Mouse (Mus musculus): ENCODE data around the gene Morc2a.
"Not testable (repeated sequence)": the region's sequence is repeated elsewhere in the genome, so short reads cannot be mapped to it uniquely, and the experiment has no call there.

Gene Morc2a

DNA sequence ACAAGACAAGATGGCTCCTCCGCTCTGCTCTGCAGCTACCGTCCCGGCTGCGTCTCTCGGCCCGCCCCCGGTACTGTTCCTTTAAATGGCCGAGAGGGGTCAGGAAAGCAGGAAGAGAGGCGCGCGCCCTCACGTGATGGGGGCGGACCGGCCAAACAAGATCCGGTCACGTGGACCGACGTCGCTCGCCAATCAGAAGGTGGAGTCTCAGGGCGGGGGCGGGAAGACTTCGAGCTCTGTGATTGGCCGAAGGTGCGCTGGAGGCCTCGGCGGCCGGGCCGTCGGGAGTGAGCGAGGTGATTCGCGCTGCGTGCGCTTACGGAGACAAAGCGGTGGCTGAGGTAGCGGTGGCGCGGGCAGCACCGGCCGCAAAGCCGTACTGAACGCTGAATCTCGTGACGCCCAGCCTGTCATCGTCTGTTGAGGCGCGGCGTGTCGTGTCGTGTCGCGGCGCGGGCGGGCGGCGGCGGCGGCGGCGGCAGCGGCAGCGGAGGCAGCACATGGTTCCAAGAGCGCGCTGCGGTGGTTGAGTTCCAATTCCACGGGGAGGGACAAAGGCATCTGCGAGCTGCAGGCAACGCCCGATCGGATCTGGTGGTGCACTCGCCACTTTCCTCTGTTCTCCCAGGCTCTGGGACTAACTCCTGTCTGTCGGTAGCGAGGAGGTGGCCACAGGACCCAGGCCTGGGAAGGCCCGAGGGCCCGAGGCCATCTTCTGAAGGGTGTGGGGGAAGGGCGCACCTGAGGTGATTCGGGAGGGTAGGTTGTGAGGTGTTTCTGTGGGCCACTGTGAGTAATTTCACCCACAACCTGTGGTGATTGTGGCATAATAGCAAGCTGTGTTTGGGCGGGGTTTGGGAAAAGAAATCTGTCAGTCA lies at the start of gene Morc2a:
Gene Morc2a, plus strand, starts transcription at position 228 of the 878 bp plus-strand sequence.
- peak; percentile 97 for DNase-seq (ENCODE audit: low read depth, low spot score)

DNA sequence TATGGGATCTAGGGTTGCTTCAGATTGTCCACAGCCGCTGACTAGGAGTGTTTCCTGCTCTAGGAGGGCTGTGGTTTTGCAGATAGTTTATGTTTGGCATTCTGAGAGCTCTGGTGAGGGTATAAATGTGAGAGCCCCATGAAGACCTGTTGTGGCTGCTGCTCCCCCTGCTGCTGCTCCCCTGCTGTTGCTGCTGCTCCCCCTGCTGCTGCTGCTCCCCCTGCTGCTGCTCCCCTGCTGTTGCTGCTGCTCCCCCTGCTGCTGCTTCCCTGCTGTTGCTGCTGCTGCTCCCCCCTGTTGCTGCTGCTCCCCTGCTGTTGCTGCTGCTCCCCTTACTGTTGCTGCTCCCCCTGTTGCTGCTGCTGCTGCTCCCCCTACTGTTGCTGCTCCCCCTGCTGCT lies 47.0 kb upstream of the Morc2a start:
- DNase-seq (ENCODE audit: low read depth, low spot score): not testable (repeated sequence)

DNA sequence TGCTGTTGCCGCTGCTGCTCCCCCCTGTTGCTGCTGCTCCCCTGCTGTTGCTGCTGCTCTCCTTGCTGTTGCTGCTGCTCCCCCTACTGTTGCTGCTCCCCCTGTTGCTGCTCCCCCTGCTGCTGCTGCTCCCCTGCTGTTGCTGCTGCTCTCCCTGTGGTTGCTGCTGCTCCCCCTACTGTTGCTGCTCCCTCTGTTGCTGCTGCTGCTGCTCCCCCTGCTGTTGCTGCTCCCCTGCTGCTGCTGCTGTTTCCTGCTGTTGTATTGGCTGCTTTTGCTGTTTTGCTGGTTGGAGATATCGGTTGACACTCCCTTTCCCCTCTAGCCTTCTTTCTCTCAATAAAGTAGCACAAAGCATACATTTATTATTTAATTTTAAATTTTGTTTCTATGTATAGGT lies 46.3 kb upstream of the Morc2a start:
- DNase-seq (ENCODE audit: low read depth, low spot score): not testable (repeated sequence)

DNA sequence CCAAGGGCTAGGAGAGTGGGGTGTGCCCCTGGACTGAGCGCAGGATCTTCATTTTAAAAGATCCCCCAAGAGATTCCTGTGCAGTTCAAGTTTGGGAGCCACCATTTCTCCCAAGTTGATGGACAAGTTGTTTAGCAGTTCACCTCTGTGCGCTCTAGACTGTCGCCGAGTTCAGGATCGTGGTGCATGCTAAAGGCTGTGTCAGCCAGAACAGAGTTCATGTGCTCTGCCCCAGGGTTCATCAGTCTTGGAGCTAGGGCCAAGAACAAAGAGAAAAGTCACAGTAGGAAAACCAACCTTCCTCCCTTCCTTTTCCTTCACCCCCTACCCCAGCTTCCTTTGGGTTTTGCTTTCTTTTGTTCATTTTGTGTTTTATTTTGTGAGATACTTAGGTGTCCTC lies 42.5 kb upstream of the Morc2a start:
- DNase-seq (ENCODE audit: low read depth, low spot score): no peak

DNA sequence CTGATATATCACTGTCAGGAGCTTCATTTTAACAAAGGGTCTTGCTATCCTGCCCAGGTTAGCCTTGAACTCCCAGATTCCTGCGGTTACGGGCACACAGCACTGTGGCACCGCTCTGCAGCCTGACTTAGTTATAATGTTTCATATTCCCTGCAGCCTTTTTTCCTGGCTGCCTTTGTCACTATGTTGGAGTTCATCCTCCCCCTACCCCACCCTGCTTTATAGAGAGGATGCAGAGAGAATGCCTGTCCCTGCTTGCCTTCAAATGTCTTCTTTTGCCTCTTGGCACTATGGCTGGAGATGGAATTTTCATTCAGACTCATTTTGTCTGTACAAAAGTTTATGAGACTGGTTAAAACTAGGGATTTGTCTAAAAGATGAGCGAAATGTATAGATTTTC lies 33.4 kb upstream of the Morc2a start:
- no peak for DNase-seq (ENCODE audit: low read depth, low spot score)

DNA sequence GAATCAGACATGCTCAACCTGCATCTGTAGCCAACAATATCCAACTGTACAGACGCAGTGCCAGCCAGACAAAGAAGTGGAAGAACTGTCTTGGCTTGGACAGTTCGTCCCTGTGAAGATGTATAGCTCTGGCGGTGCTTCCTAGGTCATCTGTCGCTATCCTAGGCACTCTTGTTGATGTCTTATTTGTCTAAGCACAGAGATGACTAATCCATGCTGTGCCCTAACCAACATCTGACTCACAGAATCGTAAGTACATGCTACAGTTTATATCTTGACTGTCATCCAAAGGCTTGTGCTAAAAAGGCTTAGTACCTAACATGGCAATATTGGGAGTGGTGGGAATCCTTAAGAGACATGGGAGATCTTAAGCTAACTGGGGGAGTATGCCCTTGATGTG lies 26.2 kb upstream of the Morc2a start:
- DNase-seq (ENCODE audit: low read depth, low spot score): no peak

DNA sequence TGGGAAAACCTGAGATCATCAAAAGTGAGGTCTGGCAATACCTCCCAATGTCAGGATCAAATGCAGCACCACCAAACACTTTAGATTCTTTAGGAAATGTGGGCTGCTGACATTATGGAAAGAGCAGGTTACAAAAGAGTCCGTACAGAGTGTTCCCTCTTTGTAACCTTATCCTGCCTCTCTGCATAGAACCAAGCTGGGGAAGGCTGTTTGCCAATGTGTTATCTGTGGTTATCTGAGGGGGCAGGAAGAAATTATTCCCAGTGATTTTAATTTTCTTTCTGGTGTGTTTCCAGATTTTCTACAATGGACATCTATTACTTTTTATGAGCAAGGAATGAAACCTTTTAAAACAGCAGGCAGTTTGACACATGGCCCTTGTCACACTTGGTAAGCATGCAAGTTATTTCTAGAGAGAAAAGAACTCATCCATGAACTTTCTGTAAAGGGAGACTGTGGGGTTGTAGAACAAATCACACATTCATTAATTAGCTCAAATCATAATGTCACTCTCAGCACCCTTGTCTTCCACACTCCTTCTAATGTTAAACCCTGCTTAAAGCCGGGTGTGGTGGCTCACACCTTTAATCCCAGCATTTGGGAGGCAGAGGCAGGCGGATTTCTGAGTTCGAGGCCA lies 24.5 kb upstream of the Morc2a start:
- DNase-seq (ENCODE audit: low read depth, low spot score): no peak

DNA sequence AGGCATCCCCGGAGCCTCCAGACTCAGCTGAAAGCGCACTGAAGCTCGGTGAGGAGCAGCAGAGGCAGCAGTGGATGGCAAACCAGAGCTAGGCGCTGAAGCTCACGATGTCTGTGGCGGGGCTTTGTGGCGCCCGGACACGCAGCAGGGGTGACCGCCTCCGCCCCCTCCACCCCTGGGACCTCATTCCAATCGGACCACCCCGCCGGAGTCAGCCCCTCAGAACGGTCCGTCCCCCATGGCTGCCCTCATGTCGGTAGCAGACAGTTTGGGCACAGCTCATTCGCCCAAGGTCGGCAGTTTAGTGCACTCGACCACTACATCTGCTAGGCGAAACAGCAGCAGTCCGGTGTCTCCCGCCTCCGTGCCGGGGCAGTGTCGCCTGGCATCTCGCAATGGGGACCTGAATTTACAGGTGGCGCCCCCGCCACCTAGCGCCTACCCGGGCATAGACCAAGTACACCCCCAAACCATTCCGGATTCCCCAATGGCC lies 19.9 kb upstream of the Morc2a start:
- no peak for DNase-seq (ENCODE audit: low read depth, low spot score)

DNA sequence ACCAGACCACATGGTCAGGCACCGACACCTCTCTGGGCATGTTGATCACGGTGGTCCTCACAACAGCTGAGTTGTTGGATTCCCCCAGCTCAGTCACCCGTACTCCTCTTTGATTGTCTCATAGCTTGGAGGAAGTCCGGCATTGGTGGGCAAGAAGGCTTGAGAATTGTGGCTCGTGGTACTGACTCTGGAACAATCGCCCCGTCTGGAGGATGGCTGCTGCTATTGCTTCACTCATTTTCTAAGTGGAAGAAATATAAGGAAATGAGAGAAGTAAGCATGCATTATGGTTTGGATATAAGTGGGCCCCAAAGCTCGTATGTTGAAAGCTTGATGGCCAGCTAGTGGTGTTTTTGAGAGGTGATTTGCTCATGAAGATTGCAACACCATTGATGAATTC lies 15.7 kb upstream of the Morc2a start:
- DNase-seq (ENCODE audit: low read depth, low spot score): not testable (repeated sequence)

DNA sequence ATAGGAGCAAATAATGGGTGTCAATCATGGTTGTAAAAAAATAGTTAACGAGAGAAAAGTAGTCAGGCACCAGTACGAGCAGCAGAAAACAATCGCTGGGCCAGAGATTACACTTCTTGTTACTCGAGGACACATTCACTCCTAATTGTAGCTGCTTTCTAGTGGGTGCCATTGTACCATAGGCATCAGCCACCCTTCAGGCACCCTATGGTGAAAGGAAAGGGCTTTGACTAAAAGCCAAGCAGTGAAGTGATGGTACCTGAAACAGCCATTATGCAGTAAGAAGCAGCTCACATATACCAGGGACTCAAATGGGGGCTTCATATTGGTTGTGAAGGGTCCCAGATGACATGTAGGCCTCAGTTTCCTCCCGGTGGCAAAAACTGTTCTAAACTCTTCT lies 1.3 kb upstream of the Morc2a start:
- DNase-seq (ENCODE audit: low read depth, low spot score): no peak

DNA sequence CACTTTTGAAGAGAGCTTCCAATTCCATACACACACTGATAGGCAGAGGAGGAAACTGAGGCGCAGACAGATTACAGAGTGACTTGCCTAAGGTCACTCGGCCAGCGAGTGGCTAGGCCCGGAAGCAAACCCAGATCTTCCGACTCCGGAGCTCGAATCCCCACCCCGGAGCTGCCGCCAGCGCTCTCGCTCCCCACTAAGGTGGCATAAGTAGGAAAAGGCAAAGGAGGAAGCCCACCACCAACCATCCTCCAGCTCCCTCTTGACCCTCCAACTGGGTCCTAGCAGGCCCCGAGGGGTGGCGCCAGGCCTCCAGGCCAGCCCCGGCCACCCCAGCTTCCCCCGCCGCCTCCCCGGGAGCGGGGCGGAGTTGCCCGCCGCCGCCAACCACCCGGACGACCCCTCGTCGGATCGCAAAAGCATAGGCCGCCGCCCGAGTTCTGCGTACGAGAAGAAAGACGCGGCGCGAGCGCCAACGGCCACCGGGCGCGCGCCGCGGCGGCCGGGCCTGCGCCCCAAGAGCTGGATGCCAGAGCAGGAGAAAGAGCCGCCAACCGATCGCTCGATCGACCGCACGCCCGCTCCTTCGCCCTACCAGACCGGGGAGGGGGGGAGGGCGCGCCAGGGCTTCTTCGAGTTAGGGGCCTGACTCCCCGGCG lies 557 bp upstream of the Morc2a start:
- DNase-seq (ENCODE audit: low read depth, low spot score): peak; percentile 7

DNA sequence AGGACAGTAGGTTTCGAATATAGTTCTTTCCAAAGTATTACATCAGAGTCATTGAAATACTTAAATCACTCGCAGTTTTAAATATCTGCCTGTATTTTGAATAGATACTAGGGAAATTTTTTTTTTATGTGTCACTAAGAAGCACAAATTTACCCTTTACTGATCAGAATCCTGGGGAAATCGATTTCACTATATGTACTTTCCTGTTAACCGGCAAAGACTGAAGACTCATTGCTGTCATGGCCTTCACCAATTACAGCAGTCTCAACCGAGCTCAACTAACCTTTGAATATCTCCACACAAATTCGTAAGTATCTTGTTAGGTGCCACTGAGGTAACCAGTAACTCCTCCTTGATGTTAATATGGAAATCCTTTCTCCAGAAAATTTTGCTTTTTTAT lies 1.1 kb downstream of the Morc2a start:
- DNase-seq (ENCODE audit: low read depth, low spot score): no peak

DNA sequence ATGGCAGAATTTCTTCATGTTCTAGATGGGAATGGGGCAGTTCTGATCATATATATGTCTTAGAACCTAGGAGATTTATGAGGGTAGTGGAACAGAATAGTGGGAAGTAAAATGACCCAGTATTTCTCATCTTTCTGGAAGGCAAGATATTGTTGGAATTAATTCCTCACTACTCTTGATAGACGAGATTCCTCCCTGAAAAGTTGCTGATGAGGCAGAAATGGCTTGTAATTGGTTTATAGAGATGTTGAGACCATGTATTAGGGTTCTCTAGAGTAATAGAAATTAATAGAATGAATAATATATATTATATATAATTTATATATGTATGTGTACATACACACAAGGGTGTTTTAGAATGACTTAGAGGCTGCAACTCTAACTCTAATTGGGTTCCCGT lies 13.0 kb downstream of the Morc2a start:
- DNase-seq (ENCODE audit: low read depth, low spot score): no peak

DNA sequence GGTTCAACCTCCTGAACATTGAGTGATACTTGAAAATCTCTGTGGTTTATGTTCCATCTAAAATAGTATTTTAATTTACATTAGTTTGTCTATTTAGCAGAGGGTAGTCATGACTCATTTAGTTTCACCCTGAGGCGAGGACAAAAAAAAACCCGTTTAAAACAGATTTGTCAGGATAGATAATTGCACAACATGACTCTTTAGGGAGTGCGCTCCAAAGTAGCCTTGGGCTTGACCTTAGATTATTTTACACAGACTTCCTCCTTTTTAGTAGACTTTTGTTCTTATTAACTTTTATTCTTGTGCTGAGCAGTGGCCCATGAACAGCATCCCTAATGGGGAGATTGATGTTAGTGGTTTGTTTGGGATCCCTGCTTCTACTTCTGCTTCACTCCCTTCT lies 18.5 kb downstream of the Morc2a start:
- DNase-seq (ENCODE audit: low read depth, low spot score): no peak

DNA sequence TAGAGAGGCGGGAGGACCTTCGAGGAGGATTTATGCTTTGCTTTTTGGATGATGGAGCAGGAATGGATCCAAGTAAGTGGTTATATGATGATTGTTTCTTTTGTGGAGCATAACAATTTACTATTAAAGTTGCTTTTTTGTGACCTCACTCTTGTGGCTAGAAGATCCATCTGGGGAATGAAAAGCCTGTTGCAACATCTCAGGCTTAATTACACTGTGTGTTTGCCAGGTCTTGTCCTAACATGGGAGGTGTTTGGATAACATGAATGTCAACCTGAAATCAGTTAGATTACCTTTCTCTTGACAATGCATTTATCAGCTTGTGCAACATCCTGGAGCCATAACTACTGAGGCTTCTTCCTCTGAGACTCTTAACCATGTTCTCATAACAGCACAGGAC lies 19.8 kb downstream of the Morc2a start:
- DNase-seq (ENCODE audit: low read depth, low spot score): no peak

DNA sequence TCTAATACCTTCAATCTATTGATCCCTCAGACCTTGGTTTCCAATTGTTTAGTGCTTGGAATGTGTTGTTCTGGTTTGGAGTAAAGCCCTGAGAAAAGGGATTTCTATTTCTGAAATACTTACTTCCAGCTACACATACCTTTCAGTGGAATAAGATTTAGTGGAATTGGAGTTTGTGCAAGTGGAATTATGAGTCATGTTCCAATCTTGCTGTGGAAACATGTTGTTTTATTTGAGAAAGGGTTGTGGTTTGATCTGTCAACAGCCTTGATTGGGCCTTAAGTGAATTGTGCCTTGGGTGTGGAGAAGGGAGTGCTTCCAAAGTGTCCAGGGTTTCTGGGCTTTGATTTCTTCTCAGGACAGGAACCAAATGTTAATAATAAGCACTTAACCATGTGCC lies 20.9 kb downstream of the Morc2a start:
- no peak for DNase-seq (ENCODE audit: low read depth, low spot score)

DNA sequence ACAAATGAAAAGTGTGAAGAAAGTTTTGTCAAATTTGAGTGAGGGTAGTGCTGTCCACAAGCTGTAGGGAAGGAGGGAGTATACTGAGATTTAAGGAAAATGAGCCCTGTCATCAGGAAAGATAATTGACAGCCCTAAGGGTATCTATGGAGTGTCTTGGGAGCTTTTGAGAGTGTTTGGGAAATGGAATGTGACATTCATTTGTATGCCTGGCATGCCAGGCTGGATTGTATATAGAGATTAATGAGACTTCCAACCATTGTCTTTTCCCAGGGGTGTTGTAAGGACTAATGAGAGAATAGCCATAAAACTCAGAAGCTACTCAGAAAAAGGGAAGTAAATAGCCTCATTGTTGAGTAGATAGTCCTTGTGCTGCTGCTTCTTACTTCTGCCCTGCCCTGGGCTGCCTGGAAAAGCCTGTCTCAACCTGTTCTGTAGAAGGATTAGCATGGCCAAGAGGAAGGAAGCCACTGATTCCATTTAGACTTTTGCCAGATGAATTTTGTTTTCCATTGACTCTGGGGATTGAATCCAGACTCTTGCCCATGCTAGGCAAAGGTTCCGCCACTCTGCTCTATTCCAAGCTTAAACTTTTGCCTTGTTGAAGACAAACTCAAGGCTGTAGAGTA lies 22.1 kb downstream of the Morc2a start:
- no peak for DNase-seq (ENCODE audit: low read depth, low spot score)

DNA sequence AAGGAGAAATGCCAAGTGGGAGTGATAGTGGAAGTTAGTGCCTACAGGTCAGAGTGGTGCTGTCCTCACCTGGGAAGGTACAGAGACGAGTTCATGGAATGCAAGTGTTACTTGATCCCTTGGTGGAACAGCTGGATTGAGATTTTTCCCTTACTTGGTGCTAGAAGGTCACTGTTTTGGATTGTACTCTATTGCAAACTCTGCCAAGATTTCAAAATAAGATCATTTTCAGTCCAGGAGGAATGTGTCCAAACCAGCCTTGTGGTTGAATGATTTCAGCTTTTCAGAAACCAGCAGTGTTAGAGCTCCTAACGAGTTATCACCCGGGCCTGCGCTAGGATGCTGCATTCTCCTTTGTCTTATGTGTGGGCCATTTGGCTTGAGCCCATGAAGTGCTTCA lies 25.6 kb downstream of the Morc2a start:
- DNase-seq (ENCODE audit: low read depth, low spot score): no peak

DNA sequence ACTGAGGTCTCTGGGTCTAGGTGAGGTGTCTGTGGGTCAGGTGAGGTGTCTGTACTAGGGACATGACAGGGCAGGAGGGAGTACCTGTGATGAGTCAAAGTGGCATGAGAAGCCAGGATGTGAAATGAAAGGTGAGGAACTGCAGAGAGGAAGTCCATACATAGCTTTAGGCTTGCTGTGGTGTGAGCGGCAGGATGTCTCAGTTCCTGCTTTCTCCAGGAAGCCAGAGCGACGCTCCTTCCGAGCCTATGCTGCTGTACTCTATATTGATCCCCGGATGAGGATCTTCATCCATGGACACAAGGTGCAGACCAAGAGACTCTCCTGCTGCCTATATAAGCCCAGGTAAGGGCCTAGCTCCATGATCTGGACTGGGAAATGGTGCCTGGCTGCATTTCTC lies 27.4 kb downstream of the Morc2a start:
- DNase-seq (ENCODE audit: low read depth, low spot score): no peak

DNA sequence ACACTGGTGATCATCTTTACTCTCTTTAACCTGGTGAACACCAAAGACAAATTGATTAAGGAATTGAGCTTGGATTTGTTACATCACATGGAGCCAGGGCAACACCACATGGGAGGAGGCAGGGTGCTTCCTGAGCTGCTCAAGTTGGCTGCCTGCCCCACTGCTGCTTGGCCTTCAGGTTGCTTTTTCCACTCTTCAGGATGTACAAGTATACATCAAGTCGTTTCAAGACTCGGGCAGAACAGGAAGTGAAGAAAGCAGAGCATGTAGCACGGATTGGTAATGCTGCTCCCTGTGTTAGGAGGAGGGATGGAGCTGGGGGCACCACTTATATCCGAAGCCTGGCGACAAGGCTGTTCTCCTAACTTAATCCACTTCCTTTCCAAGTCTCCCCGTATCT lies 28.2 kb downstream of the Morc2a start:
- DNase-seq (ENCODE audit: low read depth, low spot score): no peak

DNA sequence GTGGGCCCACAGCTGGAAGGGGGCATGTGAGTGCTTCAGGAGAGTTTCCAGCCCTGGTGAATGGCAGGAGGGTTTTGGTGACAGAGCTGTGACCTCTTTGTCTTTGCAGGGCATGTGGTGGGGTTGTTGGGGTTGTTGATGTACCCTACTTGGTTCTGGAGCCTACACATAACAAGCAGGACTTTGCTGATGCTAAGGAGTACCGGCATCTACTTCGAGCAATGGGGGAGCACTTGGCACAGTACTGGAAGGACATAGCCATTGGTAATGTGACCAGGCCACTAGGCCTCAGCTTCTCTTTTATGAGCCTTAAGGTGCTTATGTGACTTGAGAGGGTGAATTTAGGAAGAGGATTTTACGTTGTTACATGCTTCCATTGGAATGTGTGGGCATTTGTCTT lies 30.8 kb downstream of the Morc2a start:
- DNase-seq (ENCODE audit: low read depth, low spot score): no peak

DNA sequence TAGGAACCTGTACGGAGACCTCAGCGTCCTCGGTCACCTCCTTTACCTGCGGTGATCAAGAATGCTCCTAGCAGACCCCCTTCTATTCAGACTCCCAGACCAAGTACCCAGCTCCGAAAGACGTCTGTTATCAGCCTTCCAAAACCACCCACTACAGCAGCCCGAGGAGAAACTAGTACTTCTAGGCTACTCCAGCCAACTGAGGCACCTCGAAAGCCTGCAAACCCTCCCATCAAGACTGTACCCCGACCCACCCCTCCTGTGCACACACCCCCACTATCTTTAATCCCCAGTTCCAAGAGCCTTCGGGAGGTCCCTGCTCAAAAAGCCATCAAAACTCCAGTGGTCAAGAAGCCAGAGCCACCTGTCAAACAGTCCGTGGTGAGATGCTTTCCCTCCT lies 34.7 kb downstream of the Morc2a start:
- no peak for DNase-seq (ENCODE audit: low read depth, low spot score)
